Mouse (Mus musculus) ES-Bruce4 (cell line): ENCODE data around the gene Clp1. TPM values are rescaled to one million over a fixed set of nuclear protein-coding genes. Genes with fewer than 3 reads are reported as not detected.

Source experiments
- H3K27ac ChIP-seq: 2 replicates; pipeline ENCODE4 v1.5.1; 2012; ENCODE audit warnings: low read length, inconsistent platforms; ENCODE audit not compliant: insufficient read depth
- H3K27me3 ChIP-seq: 2 replicates; pipeline ENCODE4 v1.6.1; 2012; ENCODE audit warnings: mild to moderate bottlenecking, low read length, inconsistent platforms; ENCODE audit not compliant: control insufficient read depth, poor library complexity, insufficient read depth, severe bottlenecking
- H3K36me3 ChIP-seq: 2 replicates; pipeline ENCODE4 v1.6.1; 2012; ENCODE audit warnings: inconsistent platforms, mild to moderate bottlenecking, low read length, moderate library complexity; ENCODE audit not compliant: control insufficient read depth, poor library complexity, insufficient read depth, severe bottlenecking
- H3K4me1 ChIP-seq: one replicate; pipeline ENCODE4 v1.8.1; 2011; ENCODE audit warnings: low read length; ENCODE audit not compliant: control insufficient read depth, insufficient read depth
- H3K4me3 ChIP-seq: 2 replicates; pipeline ENCODE4 v1.5.1; 2011; ENCODE audit warnings: low read depth, mild to moderate bottlenecking, low read length
- H3K9ac ChIP-seq: 2 replicates; pipeline ENCODE4 v1.6.1; 2012; ENCODE audit warnings: low read depth, mild to moderate bottlenecking, inconsistent platforms; ENCODE audit not compliant: poor library complexity, severe bottlenecking
- H3K9me3 ChIP-seq: replicated peaks from 2 replicates; pipeline ENCODE4 v1.6.1; 2012; ENCODE audit warnings: mild to moderate bottlenecking, low read length, inconsistent platforms; ENCODE audit not compliant: control insufficient read depth, poor library complexity, insufficient read depth, severe bottlenecking
- CTCF ChIP-seq: IDR thresholded peaks from one replicate; pipeline ENCODE4 v1.8.1; 2011; ENCODE audit warnings: low read depth, low read length
- EP300 ChIP-seq: IDR thresholded peaks from 2 replicates; pipeline ENCODE4 v1.6.1; 2011; ENCODE audit warnings: low read depth, low read length; ENCODE audit not compliant: insufficient read depth
- POLR2A ChIP-seq: IDR thresholded peaks from one replicate; pipeline ENCODE4 v1.8.1; 2011; ENCODE audit warnings: low read length; ENCODE audit not compliant: insufficient read depth
- polyA plus RNA-seq: library from polyadenylated mRNA; stranded (reverse); fragments of >200 nt; gene quantifications from 2 replicates; pipeline ENCODE4 v1.2.4, GENCODE M21; 2011; ENCODE audit warnings: low read depth; ENCODE audit not compliant: missing spikeins, insufficient read depth, insufficient read length

Gene Clp1
- polyA plus RNA-seq, 1 experiment = 34.9 TPM

DNA sequence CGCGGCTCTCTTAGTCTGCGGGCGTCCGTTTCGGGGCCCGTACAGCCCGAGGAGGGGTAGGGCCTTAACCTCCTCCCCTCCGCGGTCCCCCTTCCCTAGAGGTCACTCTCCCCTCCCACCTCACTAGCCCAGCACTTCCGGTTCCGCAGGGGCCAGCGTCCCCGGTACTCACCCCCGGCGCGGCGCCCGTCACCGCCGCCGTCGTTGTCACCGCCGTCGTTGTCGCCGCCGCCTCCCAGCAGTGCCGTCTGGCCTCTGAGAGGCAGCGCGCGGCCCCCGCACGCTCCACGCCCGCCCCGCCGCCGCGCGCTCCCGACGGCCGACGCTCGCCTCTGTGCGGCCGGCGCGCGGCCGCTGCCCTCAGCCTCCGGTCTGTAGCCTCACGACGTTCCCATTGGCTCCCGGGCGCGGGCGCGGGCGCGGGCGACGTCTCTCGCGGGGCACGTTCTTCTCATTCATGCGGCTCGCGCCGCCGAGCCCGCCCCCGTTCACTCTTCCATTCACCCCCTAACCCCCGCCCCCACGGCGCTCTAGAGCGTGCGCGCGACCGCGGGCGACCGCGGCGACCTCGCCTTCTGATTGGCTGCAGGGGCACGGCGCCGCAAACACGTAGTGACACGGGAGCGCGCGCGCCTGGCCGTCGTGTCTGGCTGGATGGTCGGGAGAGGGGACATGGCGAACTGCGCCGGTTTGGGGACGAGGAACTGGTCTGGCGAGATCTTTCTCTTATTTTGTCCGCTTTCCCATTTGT lies 12.2 kb downstream of the Clp1 start, which contains the start of gene Zdhhc5:
Zdhhc5 (minus strand) TSS at position 370 of the 751 bp plus-strand sequence.
- Histone ChIP-seq H3K9ac (peak within 1 kb of the TSS; percentile 98), H3K4me1 (no peaks in the 10 kb centered on the region), H3K9me3 (no peaks in the 10 kb centered on the region), H3K27ac (peak within 1 kb of the TSS; percentile 69), H3K27me3 (no peaks in the 10 kb centered on the region), H3K36me3 (peaks cover 12% of the 10 kb centered on the region), H3K4me3 (peak within 1 kb of the TSS; percentile 96)
- peak; percentile 58 for TF ChIP-seq POLR2A
- TF ChIP-seq EP300 = no peak

GRCm38 (mm10) chr2:84714422-84714810 lies 12.7 kb downstream of the Clp1 start:
- TF ChIP-seq POLR2A (no peak), CTCF (no peak), EP300 (no peak)
- Histone ChIP-seq H3K9me3 (no peaks in the 10 kb centered on the region), H3K36me3 (peaks cover 17% of the 10 kb centered on the region), H3K9ac (peak overlapping the region; percentile 98), H3K27ac (peak overlapping the region; percentile 69), H3K27me3 (no peaks in the 10 kb centered on the region), H3K4me1 (no peaks in the 10 kb centered on the region), H3K4me3 (peak overlapping the region; percentile 96)

DNA sequence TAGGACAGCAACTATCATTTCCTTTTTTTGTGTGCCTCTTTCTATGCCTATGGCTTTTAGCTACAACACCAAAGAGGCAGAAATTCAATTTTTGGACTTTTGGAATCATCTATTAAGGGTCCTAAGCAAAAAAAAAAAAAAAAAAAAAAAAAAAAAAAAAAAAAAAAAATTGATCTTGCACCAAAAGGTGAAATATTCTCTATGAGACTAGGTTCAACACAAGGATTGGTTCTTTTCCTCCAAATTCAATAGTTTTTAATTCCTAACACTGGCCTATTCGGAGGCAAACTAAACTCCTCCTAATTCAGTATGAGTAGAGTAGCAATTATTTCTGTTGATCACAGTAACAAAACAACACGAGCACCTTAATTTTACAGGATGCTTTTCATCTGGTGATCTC lies 15.3 kb downstream of the Clp1 start:
- Histone ChIP-seq H3K9ac (no peak overlapping the region), H3K36me3 (peaks cover 24% of the 10 kb centered on the region), H3K4me1 (no peaks in the 10 kb centered on the region)

GRCm38 (mm10) chr2:84707523-84707922 lies 19.6 kb downstream of the Clp1 start:
- no peak overlapping the region for H3K27ac ChIP-seq
- H3K27me3 ChIP-seq = no peaks in the 10 kb centered on the region
- H3K9me3 ChIP-seq = no peaks in the 10 kb centered on the region
- H3K9ac ChIP-seq = no peak overlapping the region
- no peaks in the 10 kb centered on the region for H3K4me1 ChIP-seq
- no peak overlapping the region for H3K4me3 ChIP-seq
- peaks cover 28% of the 10 kb centered on the region for H3K36me3 ChIP-seq
- no peak for TF ChIP-seq POLR2A
- TF ChIP-seq EP300 = no peak
- no peak for TF ChIP-seq CTCF

More for the DNA sequence above, 15.3 kb downstream of the Clp1 start:
- no peaks in the 10 kb centered on the region for H3K9me3 ChIP-seq
- no peaks in the 10 kb centered on the region for H3K27me3 ChIP-seq
- no peak for TF ChIP-seq CTCF
- no peak for TF ChIP-seq POLR2A
- no peak for TF ChIP-seq EP300
- no peak overlapping the region for H3K27ac ChIP-seq
- H3K4me3 ChIP-seq = no peak overlapping the region

DNA sequence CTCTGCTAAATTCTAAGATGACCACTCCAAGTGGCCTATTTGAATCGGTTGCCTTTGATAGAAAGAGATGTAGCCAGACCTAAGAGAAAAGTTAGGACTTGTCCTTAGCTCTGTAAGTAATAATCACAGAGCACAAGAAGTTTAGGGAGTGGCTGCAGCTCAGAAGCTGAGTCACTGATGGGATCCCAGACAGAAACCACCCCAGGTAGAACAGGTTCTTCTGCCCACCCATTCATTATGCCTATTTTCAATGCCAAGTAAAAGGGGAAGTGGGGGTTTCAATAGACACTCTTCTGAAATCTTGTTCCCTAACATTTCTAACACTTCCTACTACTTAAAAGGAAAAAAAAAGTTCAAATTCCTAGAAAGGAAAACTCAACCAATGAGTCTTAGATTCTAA lies 21.9 kb downstream of the Clp1 start:
- H3K4me3 ChIP-seq = no peak overlapping the region
- H3K27me3 ChIP-seq = no peaks in the 10 kb centered on the region
- peaks cover 21% of the 10 kb centered on the region for H3K36me3 ChIP-seq
- peak overlapping the region; percentile 32; the same call in 1 of the 2 replicates for H3K27ac ChIP-seq
- no peaks in the 10 kb centered on the region for H3K9me3 ChIP-seq
- no peaks in the 10 kb centered on the region for H3K4me1 ChIP-seq
- no peak overlapping the region for H3K9ac ChIP-seq
- no peak for TF ChIP-seq POLR2A
- no peak for TF ChIP-seq EP300
- no peak for TF ChIP-seq CTCF

DNA sequence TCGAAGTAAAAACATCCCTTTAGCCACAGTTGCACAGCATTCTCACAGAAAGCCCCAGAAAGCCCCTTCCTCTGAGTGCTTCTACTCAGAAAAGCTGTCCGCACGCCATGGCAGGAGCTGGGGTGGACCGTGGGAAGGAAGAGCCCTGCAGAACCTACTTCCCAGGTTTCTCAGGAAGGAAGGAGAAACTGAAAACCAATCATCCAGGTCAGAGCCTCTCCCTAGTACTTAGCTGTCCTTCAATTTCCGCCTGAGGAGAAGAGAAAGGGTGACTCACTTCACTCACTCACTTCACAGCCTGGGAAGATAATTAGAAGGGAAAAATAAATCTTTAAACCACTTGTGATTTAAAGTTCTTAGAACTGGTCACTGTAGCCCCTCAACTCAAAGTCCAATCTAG lies 22.8 kb downstream of the Clp1 start:
- no peaks in the 10 kb centered on the region for H3K4me1 ChIP-seq
- TF ChIP-seq EP300 = no peak
- TF ChIP-seq CTCF = no peak
- no peak for TF ChIP-seq POLR2A
- no peaks in the 10 kb centered on the region for H3K9me3 ChIP-seq
- H3K27ac ChIP-seq = 0 out of 2 replicates have a peak overlapping the region, but pooled peaks have one; percentile 6
- no peak overlapping the region for H3K4me3 ChIP-seq
- H3K36me3 ChIP-seq = peaks cover 13% of the 10 kb centered on the region
- H3K9ac ChIP-seq = no peak overlapping the region
- H3K27me3 ChIP-seq = no peaks in the 10 kb centered on the region
